Mouse (Mus musculus) neutrophil, adult 65 days (primary cell): ENCODE data around the gene Fam78b. TPM values are rescaled to one million over a fixed set of nuclear protein-coding genes. Genes with fewer than 3 reads are reported as not detected.

Experiments
- total RNA-seq: library from RNA; stranded (reverse); gene quantifications from 2 replicates; pipeline ENCODE4 v1.2.4, GENCODE M21; 2023

Fam78b gene
- 0.47 and 2.6 TPM in 2 replicates for total RNA-seq

DNA sequence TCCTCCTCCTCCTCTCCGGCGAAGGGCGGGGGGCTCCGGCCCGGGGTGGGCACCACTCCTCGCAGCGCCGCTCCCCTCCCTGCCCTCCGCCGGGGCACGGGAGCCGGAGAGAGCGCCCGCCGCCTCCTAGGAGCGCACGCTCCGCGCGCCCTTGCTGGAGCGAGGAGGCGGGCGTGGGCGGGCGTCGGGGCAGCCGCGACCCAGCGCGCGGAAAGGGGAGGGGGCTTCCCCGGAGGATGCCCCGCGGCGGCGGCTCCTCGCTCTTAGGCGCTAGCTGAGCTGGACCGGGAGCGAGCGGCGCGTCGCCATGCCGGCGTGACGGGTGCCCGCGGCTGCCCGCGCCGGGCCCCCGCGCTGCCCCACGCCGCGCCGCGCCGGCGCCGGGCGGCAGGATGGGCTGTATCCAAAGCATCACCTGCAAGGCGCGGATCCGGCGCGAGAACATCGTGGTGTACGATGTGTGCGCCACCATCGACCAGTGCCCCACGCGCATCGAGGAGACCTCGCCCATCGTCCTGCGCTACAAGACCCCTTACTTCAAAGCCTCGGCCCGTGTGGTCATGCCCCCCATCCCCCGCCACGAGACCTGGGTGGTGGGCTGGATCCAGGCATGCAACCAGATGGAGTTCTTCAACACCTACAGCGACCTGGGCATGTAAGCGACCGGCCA lies at the start of gene Fam78b:
Fam78b (plus strand) TSS at position 244 of the 670 bp plus-strand sequence.

